Mouse (Mus musculus): Measurements from ENCODE around the gene Psma4. TPM values are rescaled to one million over a fixed set of nuclear protein-coding genes. Genes with fewer than 3 reads are reported as not detected.

Psma4 gene
- polyA plus RNA-seq (2015; fragmentation: Nextera tagmentation; extraction: Ambion mirVana) = 282 TPM in 2 replicates

- peaks cover 30% of the 10 kb centered on the region for H3K4me1 ChIP-seq (replicated peaks)
- H3K4me3 ChIP-seq = peak within 1 kb of the TSS; percentile 87
- peaks cover 30% of the 10 kb centered on the region for H3K36me3 ChIP-seq
- peak within 1 kb of the TSS; percentile 96 for H3K27ac ChIP-seq
- peak within 1 kb of the TSS; percentile 74 for H3K4me2 ChIP-seq
- no peaks in the 10 kb centered on the region for H3K9me3 ChIP-seq
- under 1% methylated on average over 61 of the region's 65 CpGs for WGBS
- no peaks in the 10 kb centered on the region for H3K27me3 ChIP-seq
- peak; percentile 100 for ATAC-seq (ENCODE audit: low FRiP score)
- H3K9ac ChIP-seq = peak within 1 kb of the TSS; percentile 89
These were observed at the start of gene Psma4, which contains the start of gene AY074887 for GRCm38 (mm10) chr9:54950575-54951321. TSS of gene Psma4 (plus strand) at chr9:54950790. TSS of gene AY074887 (minus strand) at chr9:54950998.

GRCm38 (mm10) chr9:54909446-54909845, 41.1 kb upstream of the Psma4 start:
- Histone ChIP-seq H3K4me2 (no peak overlapping the region), H3K9me3 (no peaks in the 10 kb centered on the region), H3K9ac (no peak overlapping the region), H3K4me3 (no peak overlapping the region), H3K4me1 (replicated peaks) (no peaks in the 10 kb centered on the region), H3K36me3 (peaks cover 62% of the 10 kb centered on the region), H3K27ac (no peak overlapping the region), H3K27me3 (no peaks in the 10 kb centered on the region)
- ATAC-seq (ENCODE audit: low FRiP score) = no peak
- 94% methylated on average over 5 of the region's 5 CpGs for WGBS

GRCm38 (mm10) chr9:54915576-54915975, 35.0 kb upstream of the Psma4 start:
- Histone ChIP-seq H3K4me2 (no peak overlapping the region), H3K27ac (no peak overlapping the region), H3K4me1 (replicated peaks) (peaks cover 12% of the 10 kb centered on the region), H3K4me3 (no peak overlapping the region), H3K27me3 (no peaks in the 10 kb centered on the region), H3K36me3 (peaks cover 10% of the 10 kb centered on the region; the same call in 1 of the 2 replicates), H3K9ac (no peak overlapping the region), H3K9me3 (no peaks in the 10 kb centered on the region)
- 75% methylated on average over 7 of the region's 7 CpGs for WGBS
- no peak for ATAC-seq (ENCODE audit: low FRiP score)

GRCm38 (mm10) chr9:54916401-54916800, 34.2 kb upstream of the Psma4 start:
- H3K36me3 ChIP-seq = peaks cover 7% of the 10 kb centered on the region; the same call in 1 of the 2 replicates
- H3K27ac ChIP-seq = peak overlapping the region; percentile 10; the same call in 1 of the 2 replicates
- peak overlapping the region; percentile 61; the same call in 1 of the 2 replicates for H3K4me3 ChIP-seq
- ATAC-seq (ENCODE audit: low FRiP score) = peak; percentile 49
- no peak overlapping the region for H3K9ac ChIP-seq
- H3K4me2 ChIP-seq = peak overlapping the region; percentile 86
- no peaks in the 10 kb centered on the region for H3K27me3 ChIP-seq
- H3K9me3 ChIP-seq = no peaks in the 10 kb centered on the region
- WGBS = 66% methylated on average over 8 of the region's 8 CpGs
- H3K4me1 ChIP-seq (replicated peaks) = peaks cover 12% of the 10 kb centered on the region

- WGBS = under 1% methylated on average over 34 of the region's 34 CpGs
- Histone ChIP-seq H3K36me3 (peaks cover 2% of the 10 kb centered on the region), H3K27me3 (no peaks in the 10 kb centered on the region), H3K9ac (peak within 1 kb of the TSS; percentile 76), H3K4me2 (peak within 1 kb of the TSS; percentile 86), H3K4me1 (replicated peaks) (peaks cover 12% of the 10 kb centered on the region), H3K27ac (peak within 1 kb of the TSS; percentile 24), H3K4me3 (peak within 1 kb of the TSS; percentile 61), H3K9me3 (no peaks in the 10 kb centered on the region)
- ATAC-seq (ENCODE audit: low FRiP score) = peak; percentile 100
These were observed 33.4 kb upstream of the Psma4 start, which contains the start of gene Hykk for GRCm38 (mm10) chr9:54917010-54917677. TSS of gene Hykk (plus strand) at chr9:54917283.

- H3K4me2 ChIP-seq = peak overlapping the region; percentile 86; the same call in 1 of the 2 replicates
- 80% methylated on average over 2 of the region's 2 CpGs for WGBS
These were observed 32.4 kb upstream of the Psma4 start for GRCm38 (mm10) chr9:54918191-54918590.

GRCm38 (mm10) chr9:54918781-54919180, 31.8 kb upstream of the Psma4 start:
- no peaks in the 10 kb centered on the region for H3K27me3 ChIP-seq
- H3K9ac ChIP-seq = no peak overlapping the region
- no peak for ATAC-seq (ENCODE audit: low FRiP score)
- H3K9me3 ChIP-seq = no peaks in the 10 kb centered on the region; the same call in 1 of the 2 replicates
- peaks cover 9% of the 10 kb centered on the region for H3K36me3 ChIP-seq
- WGBS = 92% methylated on average over 5 of the region's 5 CpGs
- H3K4me2 ChIP-seq = no peak overlapping the region
- no peak overlapping the region for H3K4me3 ChIP-seq
- no peak overlapping the region for H3K27ac ChIP-seq
- H3K4me1 ChIP-seq (replicated peaks) = peaks cover 12% of the 10 kb centered on the region

More at GRCm38 (mm10) chr9:54918191-54918590, 32.4 kb upstream of the Psma4 start:
- Histone ChIP-seq H3K9me3 (no peaks in the 10 kb centered on the region; the same call in 1 of the 2 replicates), H3K9ac (no peak overlapping the region), H3K36me3 (peaks cover 9% of the 10 kb centered on the region), H3K27ac (no peak overlapping the region), H3K27me3 (no peaks in the 10 kb centered on the region), H3K4me1 (replicated peaks) (peaks cover 12% of the 10 kb centered on the region), H3K4me3 (no peak overlapping the region)
- no peak for ATAC-seq (ENCODE audit: low FRiP score)

- Histone ChIP-seq H3K4me3 (no peak overlapping the region), H3K9me3 (no peaks in the 10 kb centered on the region; the same call in 1 of the 2 replicates), H3K27me3 (no peaks in the 10 kb centered on the region), H3K9ac (no peak overlapping the region), H3K36me3 (peaks cover 9% of the 10 kb centered on the region), H3K4me2 (no peak overlapping the region), H3K27ac (no peak overlapping the region), H3K4me1 (replicated peaks) (peaks cover 12% of the 10 kb centered on the region)
- no peak for ATAC-seq (ENCODE audit: low FRiP score)
- WGBS = 64% methylated on average over 4 of the region's 4 CpGs
These were observed 30.6 kb upstream of the Psma4 start for GRCm38 (mm10) chr9:54919946-54920345.

- Histone ChIP-seq H3K9me3 (no peaks in the 10 kb centered on the region), H3K27me3 (no peaks in the 10 kb centered on the region), H3K4me3 (no peak overlapping the region), H3K9ac (no peak overlapping the region), H3K36me3 (no peaks in the 10 kb centered on the region), H3K4me1 (replicated peaks) (no peaks in the 10 kb centered on the region), H3K4me2 (no peak overlapping the region), H3K27ac (no peak overlapping the region)
- WGBS = 92% methylated on average over 1 of the region's 1 CpGs
- ATAC-seq (ENCODE audit: low FRiP score) = no peak
These were observed 19.8 kb upstream of the Psma4 start for GRCm38 (mm10) chr9:54930741-54931140.

GRCm38 (mm10) chr9:54931765-54932164, 18.8 kb upstream of the Psma4 start:
- 5% methylated on average over 1 of the region's 1 CpGs for WGBS
- H3K9ac ChIP-seq = no peak overlapping the region
- no peaks in the 10 kb centered on the region for H3K36me3 ChIP-seq
- no peak overlapping the region for H3K4me2 ChIP-seq
- H3K9me3 ChIP-seq = no peaks in the 10 kb centered on the region
- no peak overlapping the region for H3K4me3 ChIP-seq
- H3K27ac ChIP-seq = no peak overlapping the region
- no peaks in the 10 kb centered on the region for H3K27me3 ChIP-seq
- no peaks in the 10 kb centered on the region for H3K4me1 ChIP-seq (replicated peaks)
- no peak for ATAC-seq (ENCODE audit: low FRiP score)

- no peaks in the 10 kb centered on the region for H3K4me1 ChIP-seq (replicated peaks)
- H3K4me2 ChIP-seq = no peak overlapping the region
- H3K9ac ChIP-seq = no peak overlapping the region
- no peaks in the 10 kb centered on the region for H3K27me3 ChIP-seq
- no peaks in the 10 kb centered on the region for H3K9me3 ChIP-seq
- H3K27ac ChIP-seq = no peak overlapping the region
- 66% methylated on average over 2 of the region's 2 CpGs for WGBS
- ATAC-seq (ENCODE audit: low FRiP score) = no peak
- H3K4me3 ChIP-seq = no peak overlapping the region
- H3K36me3 ChIP-seq = no peaks in the 10 kb centered on the region
These were observed 18.2 kb upstream of the Psma4 start for GRCm38 (mm10) chr9:54932379-54932778.

- Histone ChIP-seq H3K4me1 (replicated peaks) (no peaks in the 10 kb centered on the region), H3K36me3 (no peaks in the 10 kb centered on the region), H3K9ac (no peak overlapping the region), H3K9me3 (no peaks in the 10 kb centered on the region), H3K27me3 (no peaks in the 10 kb centered on the region), H3K27ac (no peak overlapping the region), H3K4me3 (no peak overlapping the region), H3K4me2 (no peak overlapping the region)
- WGBS = 94% methylated on average over 4 of the region's 4 CpGs
- ATAC-seq (ENCODE audit: low FRiP score) = no peak
These were observed 8.5 kb upstream of the Psma4 start for GRCm38 (mm10) chr9:54942071-54942470.
